Mouse (Mus musculus) C2C12 (cell line): ENCODE data around the gene Amz1. TPM values are rescaled to one million over a fixed set of nuclear protein-coding genes. Genes with fewer than 3 reads are reported as not detected.

Experiments used
- H3K27me3 ChIP-seq: one replicate; pipeline ENCODE4 v1.6.1; 2011; ENCODE audit not compliant: control insufficient read depth, insufficient read depth, insufficient read length
- H3K36me3 ChIP-seq: one replicate; pipeline ENCODE4 v1.6.1; 2011; ENCODE audit not compliant: control insufficient read depth, insufficient read depth
- H3K4me3 ChIP-seq: one replicate; pipeline ENCODE4 v1.5.1; 2011; ENCODE audit warnings: mild to moderate bottlenecking, control low read depth; ENCODE audit not compliant: poor library complexity, insufficient read depth, severe bottlenecking
- H3K79me2 ChIP-seq: one replicate; pipeline ENCODE4 v1.6.1; 2011; ENCODE audit not compliant: control insufficient read depth, insufficient read depth
- H3K79me3 ChIP-seq: one replicate; pipeline ENCODE4 v1.6.1; 2011; ENCODE audit warnings: low read depth, control low read depth
- H3ac ChIP-seq: one replicate; pipeline ENCODE3; 2011; ENCODE audit warnings: low read depth; ENCODE audit not compliant: control insufficient read depth, insufficient read length
- CEBPB ChIP-seq: IDR thresholded peaks from one replicate; pipeline ENCODE4 v1.6.1; 2011; ENCODE audit warnings: low read depth, mild to moderate bottlenecking, control low read depth, moderate library complexity
- CTCF ChIP-seq: IDR thresholded peaks from one replicate; pipeline ENCODE4 v1.5.1; 2011; ENCODE audit not compliant: control insufficient read depth, insufficient read depth, insufficient read length
- FOSL1 ChIP-seq: IDR thresholded peaks from one replicate; pipeline ENCODE4 v1.8.0; 2011; ENCODE audit warnings: mild to moderate bottlenecking, low read length; ENCODE audit not compliant: poor library complexity, insufficient read depth, severe bottlenecking
- MAX ChIP-seq: IDR thresholded peaks from one replicate; pipeline ENCODE4 v1.6.1; 2011; ENCODE audit warnings: mild to moderate bottlenecking, control low read depth
- MYOD1 ChIP-seq: IDR thresholded peaks from one replicate; pipeline ENCODE4 v1.6.1; 2011; ENCODE audit warnings: low read depth; ENCODE audit not compliant: control insufficient read depth, insufficient read length
- MYOG ChIP-seq: IDR thresholded peaks from one replicate; pipeline ENCODE4 v1.6.1; 2011; ENCODE audit not compliant: control insufficient read depth, insufficient read length; ENCODE audit errors: extremely low read depth
- USF1 ChIP-seq: IDR thresholded peaks from one replicate; pipeline ENCODE4 v1.6.1; 2011; ENCODE audit warnings: low read depth, mild to moderate bottlenecking, control low read depth, moderate library complexity
- long read RNA-seq, 2 experiments: library from polyadenylated mRNA; unstranded; transcript quantifications; one replicate each; pipeline ENCODE4 v2.0.0; 2019 to 2020
- polyA plus RNA-seq: library from polyadenylated mRNA; unstranded; fragments of >200 nt; fragmentation: generic; extraction: Trizol; gene quantifications from one replicate; pipeline ENCODE4 v1.2.1, GENCODE M21; 2012; ENCODE audit warnings: missing spikeins

Gene Amz1
- polyA plus RNA-seq, result 0.43 TPM
- long read RNA-seq, experiment 1, partial matches to known transcripts, result 1 of 1 reads
- long read RNA-seq, experiment 1, other reads (novel, unspliced or antisense), result 0 of 1 reads
- long read RNA-seq, experiment 2, partial matches to known transcripts, result 1 of 1 reads
- long read RNA-seq, experiment 2, other reads (novel, unspliced or antisense), result 0 of 1 reads

DNA sequence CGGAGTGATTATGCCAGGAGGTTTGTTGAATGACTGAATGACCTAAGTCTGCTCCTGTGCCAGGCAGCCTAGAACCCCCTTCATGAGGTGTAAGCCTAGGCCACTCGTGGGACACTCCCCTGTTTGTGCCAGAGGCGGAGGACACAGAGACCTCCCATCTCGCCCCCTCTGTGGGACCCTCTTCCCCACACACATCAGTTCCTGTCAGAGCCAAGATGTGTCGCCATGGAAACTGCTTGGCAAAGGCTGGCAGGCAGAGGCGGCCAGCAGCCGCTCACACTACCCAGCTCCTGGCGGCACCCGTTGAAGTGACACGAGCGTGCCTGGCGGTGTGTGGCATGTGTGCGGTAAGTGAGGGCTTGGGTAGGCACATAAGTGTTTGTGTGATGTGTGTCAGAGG, at the start of gene Amz1:
TSS of gene Amz1 (plus strand) at position 306 of the 400 bp plus-strand sequence.
- Histone ChIP-seq H3K27me3 (peaks cover 15% of the 10 kb centered on the region), H3K4me3 (no peak within 1 kb of the TSS), H3ac (no peak within 1 kb of the TSS), H3K36me3 (no peaks in the 10 kb centered on the region), H3K79me2 (no peaks in the 10 kb centered on the region), H3K79me3 (no peaks in the 10 kb centered on the region)
- no peak for TF ChIP-seq MAX
- no peak for TF ChIP-seq USF1
- no peak for TF ChIP-seq MYOG
- no peak for TF ChIP-seq FOSL1
- TF ChIP-seq CEBPB, result no peak
- TF ChIP-seq CTCF, result no peak
- TF ChIP-seq MYOD1, result no peak

DNA sequence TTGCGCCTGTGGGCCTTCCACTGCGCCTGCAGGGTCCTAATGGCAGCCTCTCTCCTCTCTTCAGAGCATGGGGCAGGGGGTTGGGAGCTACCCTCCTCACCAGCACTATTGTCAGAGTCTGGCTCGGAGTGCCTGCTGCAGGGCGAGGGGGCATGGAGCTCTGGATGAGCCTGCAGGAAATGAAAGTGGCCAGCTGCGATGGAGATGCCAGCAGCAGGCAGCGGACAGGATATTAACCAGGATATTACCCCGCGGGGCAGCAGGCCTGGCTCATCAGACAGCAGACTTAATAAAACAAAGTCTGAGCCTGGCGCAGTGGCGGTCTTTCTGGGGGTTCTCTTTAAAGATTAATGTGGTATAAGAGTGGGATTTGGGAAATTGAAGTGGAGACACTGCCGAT, 48.8 kb upstream of the Amz1 start:
- no peaks in the 10 kb centered on the region for H3K79me2 ChIP-seq
- H3K36me3 ChIP-seq, result peaks cover 5% of the 10 kb centered on the region
- no peaks in the 10 kb centered on the region for H3K79me3 ChIP-seq
- H3K27me3 ChIP-seq, result no peaks in the 10 kb centered on the region
- H3ac ChIP-seq, result no peak overlapping the region
- no peak overlapping the region for H3K4me3 ChIP-seq
- TF ChIP-seq USF1 (no peak), MYOG (no peak), CTCF (no peak), MAX (no peak), FOSL1 (no peak), MYOD1 (no peak), CEBPB (no peak)

- Histone ChIP-seq H3K27me3 (no peaks in the 10 kb centered on the region), H3K36me3 (peaks cover 5% of the 10 kb centered on the region), H3K79me2 (no peaks in the 10 kb centered on the region), H3K4me3 (no peak overlapping the region), H3ac (no peak overlapping the region), H3K79me3 (no peaks in the 10 kb centered on the region)
- TF ChIP-seq CEBPB (no peak), USF1 (no peak), MYOD1 (no peak), MYOG (no peak), FOSL1 (no peak), CTCF (no peak), MAX (no peak)
Observed at GRCm38 (mm10) chr5:140675640-140676039, 48.3 kb upstream of the Amz1 start.

DNA sequence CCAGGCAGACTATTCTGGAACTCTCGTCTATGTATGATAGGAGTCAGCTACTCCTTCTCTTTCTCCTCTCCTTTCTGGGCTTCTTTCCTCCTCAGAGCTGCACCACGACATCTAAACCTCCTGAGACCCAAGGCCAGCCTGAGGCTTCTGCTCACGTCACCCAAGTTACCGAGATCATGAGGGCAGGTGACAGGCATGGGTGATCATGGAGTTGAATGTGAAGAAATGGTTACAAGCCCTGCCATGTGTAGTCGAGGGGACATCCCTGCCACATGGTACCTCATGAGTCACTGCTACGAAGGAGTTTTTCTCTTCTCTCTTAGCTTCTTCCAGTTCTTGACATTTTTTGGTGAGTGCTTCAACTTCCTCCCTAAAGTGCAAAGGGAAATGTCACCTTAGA, 46.8 kb upstream of the Amz1 start:
- H3ac ChIP-seq, result no peak overlapping the region

DNA sequence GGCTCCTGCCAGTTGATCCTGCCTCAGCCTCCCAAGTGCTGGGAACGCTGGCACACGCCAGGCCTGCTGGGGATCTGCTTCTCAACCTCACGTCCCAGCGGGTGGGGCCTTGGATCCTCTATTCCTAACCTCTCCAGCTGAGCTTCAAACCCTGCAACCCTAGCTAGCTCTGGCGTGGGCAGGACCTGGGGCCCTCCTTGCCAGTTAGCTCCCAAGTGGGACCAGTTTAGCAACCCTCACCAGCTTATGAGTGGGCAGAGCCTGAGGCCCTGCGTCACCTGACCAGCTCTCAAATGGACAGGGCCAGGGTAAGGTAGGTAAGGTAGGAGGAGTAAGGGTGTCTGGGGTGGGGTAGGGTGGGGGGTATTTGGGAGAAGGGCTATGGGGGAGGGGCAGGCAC, 43.9 kb upstream of the Amz1 start:
- Histone ChIP-seq H3K79me3 (no peaks in the 10 kb centered on the region), H3K27me3 (no peaks in the 10 kb centered on the region), H3K36me3 (peaks cover 8% of the 10 kb centered on the region), H3K79me2 (no peaks in the 10 kb centered on the region), H3K4me3 (no peak overlapping the region), H3ac (no peak overlapping the region)
- TF ChIP-seq MYOG (no peak), MAX (no peak), FOSL1 (no peak), CTCF (no peak), CEBPB (no peak), USF1 (no peak), MYOD1 (no peak)

More for the DNA sequence above, 46.8 kb upstream of the Amz1 start:
- TF ChIP-seq USF1, result no peak
- TF ChIP-seq MYOD1, result no peak
- TF ChIP-seq FOSL1, result no peak
- no peak for TF ChIP-seq CEBPB
- TF ChIP-seq MAX, result no peak
- TF ChIP-seq CTCF, result no peak
- TF ChIP-seq MYOG, result no peak
- no peaks in the 10 kb centered on the region for H3K79me3 ChIP-seq
- H3K27me3 ChIP-seq, result no peaks in the 10 kb centered on the region
- peaks cover 7% of the 10 kb centered on the region for H3K36me3 ChIP-seq
- H3K79me2 ChIP-seq, result no peaks in the 10 kb centered on the region
- no peak overlapping the region for H3K4me3 ChIP-seq

- Histone ChIP-seq H3K27me3 (no peaks in the 10 kb centered on the region), H3K36me3 (peaks cover 8% of the 10 kb centered on the region), H3ac (no peak overlapping the region), H3K79me3 (no peaks in the 10 kb centered on the region), H3K4me3 (no peak overlapping the region), H3K79me2 (no peaks in the 10 kb centered on the region)
- no peak for TF ChIP-seq MYOG
- TF ChIP-seq USF1, result no peak
- TF ChIP-seq CEBPB, result no peak
- TF ChIP-seq FOSL1, result no peak
- TF ChIP-seq CTCF, result no peak
- no peak for TF ChIP-seq MYOD1
- no peak for TF ChIP-seq MAX
Observed at GRCm38 (mm10) chr5:140680950-140681349, 43.0 kb upstream of the Amz1 start.
